Mouse (Mus musculus) embryonic facial prominence, embryonic 10.5 days (tissue): ENCODE measurements around the gene Tgm2. TPM values are rescaled to one million over a fixed set of nuclear protein-coding genes. Genes with fewer than 3 reads are reported as not detected.

Experiments
- DNase-seq: peaks from one replicate; pipeline ENCODE4 v3.0.0-alpha.2; 2017; ENCODE audit warnings: low spot score
- H3K27ac ChIP-seq: fragments of 300-500 bp; sonication (generic); replicated peaks from 2 replicates; pipeline ENCODE4 v1.5.1; 2016; ENCODE audit warnings: mild to moderate bottlenecking
- H3K27me3 ChIP-seq: fragments of 300-500 bp; sonication (generic); replicated peaks from 2 replicates; pipeline ENCODE4 v1.6.1; 2016; ENCODE audit warnings: low read depth, mild to moderate bottlenecking; ENCODE audit not compliant: poor library complexity, severe bottlenecking
- H3K36me3 ChIP-seq: fragments of 300-500 bp; sonication (generic); replicated peaks from 2 replicates; pipeline ENCODE4 v1.6.1; 2016; ENCODE audit warnings: mild to moderate bottlenecking, moderate library complexity
- H3K4me1 ChIP-seq: fragments of 300-500 bp; sonication (generic); 2 replicates; pipeline ENCODE4 v1.6.1; 2016
- H3K4me3 ChIP-seq: fragments of 300-500 bp; sonication (generic); 2 replicates; pipeline ENCODE4 v1.5.1; 2016; ENCODE audit warnings: mild to moderate bottlenecking, moderate library complexity
- H3K9me3 ChIP-seq: fragments of 300-500 bp; sonication (generic); 2 replicates; pipeline ENCODE4 v1.6.1; 2016; ENCODE audit warnings: mild to moderate bottlenecking
- WGBS: fragments of 180-500 bp; shearing (Covaris S2); methylation state at CpG from one replicate; pipeline ENCODE4 v1.1.7; 2016; 5-methylcytosine and 5-hydroxymethylcytosine counted together
- polyA plus RNA-seq: library from polyadenylated mRNA; unstranded; fragments of >200 nt; fragmentation: Nextera tagmentation; extraction: Ambion mirVana; gene quantifications from 2 replicates; pipeline ENCODE4 v1.2.1, GENCODE M21; 2016

The Tgm2 gene
- polyA plus RNA-seq, 1 experiment from 2014 or later = 6.4 TPM

DNA sequence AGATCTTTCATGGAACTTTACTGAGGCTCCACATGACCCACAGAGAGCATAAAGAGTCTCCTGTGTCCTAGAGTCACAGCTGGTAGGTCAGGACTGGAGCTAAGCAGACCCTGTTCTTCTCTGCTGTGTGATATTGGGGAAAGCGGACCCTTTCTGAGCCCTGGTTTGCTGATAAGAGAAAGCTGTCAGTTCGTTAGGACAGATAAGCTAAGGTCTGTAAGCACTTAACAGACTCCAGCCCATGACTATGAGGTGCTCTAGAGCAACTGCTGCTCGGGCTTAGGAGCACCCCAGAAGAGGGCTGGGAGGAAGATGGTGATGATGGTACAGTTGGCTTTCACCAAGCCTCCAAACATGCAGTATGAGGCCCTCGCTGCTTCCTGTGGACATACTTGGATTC, 27.1 kb downstream of the Tgm2 start:
- 82% methylated on average over 4 of the region's 4 CpGs for WGBS
- Histone ChIP-seq H3K9me3 (no peaks in the 10 kb centered on the region), H3K4me1 (peaks cover 21% of the 10 kb centered on the region), H3K27me3 (no peaks in the 10 kb centered on the region), H3K36me3 (no peaks in the 10 kb centered on the region), H3K27ac (no peak overlapping the region), H3K4me3 (no peak overlapping the region)
- no peak for DNase-seq

DNA sequence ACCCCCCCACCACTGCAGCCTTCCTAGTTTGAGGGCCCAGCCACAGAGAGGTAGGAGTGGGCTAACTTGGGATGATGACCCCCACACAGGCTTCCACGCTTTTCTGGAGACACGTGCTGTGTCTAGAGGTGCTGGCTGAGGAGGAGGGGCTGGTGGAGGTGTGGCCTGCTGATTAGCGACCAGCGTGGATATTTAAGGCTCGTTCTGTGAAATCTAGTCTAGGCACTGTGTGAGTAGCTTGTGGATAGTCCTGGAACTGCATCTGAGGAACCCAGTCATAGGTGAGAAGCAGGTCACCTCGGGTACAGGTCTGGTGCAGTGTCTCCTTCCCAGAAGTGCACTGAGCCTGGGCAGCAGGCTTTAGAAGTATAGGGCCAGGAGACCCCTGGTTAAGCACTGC, 29.6 kb downstream of the Tgm2 start:
- Histone ChIP-seq H3K4me1 (peaks cover 19% of the 10 kb centered on the region), H3K27me3 (no peaks in the 10 kb centered on the region), H3K9me3 (no peaks in the 10 kb centered on the region), H3K36me3 (no peaks in the 10 kb centered on the region), H3K27ac (no peak overlapping the region), H3K4me3 (no peak overlapping the region)
- no peak for DNase-seq
- 68% methylated on average over 6 of the region's 6 CpGs for WGBS

DNA sequence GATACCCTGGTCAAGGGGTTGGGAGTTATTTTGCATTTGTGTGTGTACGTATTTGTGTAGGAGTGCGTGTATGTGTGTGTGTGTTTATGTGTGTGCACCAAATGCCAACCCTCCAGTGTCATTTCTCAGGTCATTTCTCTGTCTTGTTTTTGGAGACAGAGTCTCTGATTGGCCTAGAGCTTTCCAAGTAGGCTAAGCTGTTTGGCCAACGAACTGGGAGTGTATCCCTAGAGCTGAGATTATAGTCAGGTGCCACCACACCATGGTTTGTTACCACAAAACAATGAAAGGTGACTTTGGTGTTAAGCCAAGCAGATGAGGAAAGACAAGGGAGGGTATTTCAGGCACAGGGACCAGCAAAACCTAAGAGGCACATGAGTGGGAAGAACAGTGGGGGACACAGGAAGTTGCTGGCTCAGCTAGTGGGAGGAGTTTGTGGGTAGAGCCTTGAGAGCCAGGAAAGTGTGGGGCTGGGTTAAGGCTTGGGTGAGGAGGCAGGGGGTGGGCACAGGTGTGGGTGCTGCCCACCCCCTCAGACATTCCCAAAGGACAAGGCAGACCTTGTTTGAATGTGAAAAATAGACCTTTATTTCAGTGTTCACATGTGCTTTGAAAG, 30.3 kb downstream of the Tgm2 start:
- H3K9me3 ChIP-seq = no peaks in the 10 kb centered on the region
- H3K36me3 ChIP-seq = no peaks in the 10 kb centered on the region
- H3K27me3 ChIP-seq = no peaks in the 10 kb centered on the region
- no peak overlapping the region for H3K27ac ChIP-seq
- 89% methylated on average over 3 of the region's 3 CpGs for WGBS
- H3K4me3 ChIP-seq = no peak overlapping the region
- DNase-seq = no peak
- H3K4me1 ChIP-seq = peaks cover 15% of the 10 kb centered on the region

DNA sequence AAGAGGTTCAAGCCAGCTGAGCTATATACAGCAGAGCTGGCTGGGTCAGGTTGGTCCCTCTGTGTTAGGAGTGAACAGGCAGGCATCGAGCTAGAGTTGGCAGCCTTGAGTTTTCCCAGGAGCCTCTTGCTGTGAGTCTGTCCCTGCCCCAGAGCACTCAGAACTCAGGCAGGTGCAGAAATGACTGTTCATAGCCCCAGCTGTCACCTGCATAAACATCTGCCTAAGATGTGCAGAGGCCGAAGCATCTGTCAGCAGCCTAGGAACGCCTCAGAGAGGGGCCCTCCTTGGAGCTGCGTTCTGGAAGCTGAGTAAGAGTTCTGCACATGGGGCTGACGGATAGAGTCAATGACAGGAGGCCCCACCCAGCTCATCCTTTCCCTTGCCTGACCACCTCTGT, 31.3 kb downstream of the Tgm2 start:
- Histone ChIP-seq H3K4me1 (peaks cover 16% of the 10 kb centered on the region), H3K27me3 (no peaks in the 10 kb centered on the region), H3K9me3 (no peaks in the 10 kb centered on the region), H3K4me3 (no peak overlapping the region), H3K27ac (no peak overlapping the region), H3K36me3 (no peaks in the 10 kb centered on the region)
- 73% methylated on average over 5 of the region's 5 CpGs for WGBS
- DNase-seq = no peak

DNA sequence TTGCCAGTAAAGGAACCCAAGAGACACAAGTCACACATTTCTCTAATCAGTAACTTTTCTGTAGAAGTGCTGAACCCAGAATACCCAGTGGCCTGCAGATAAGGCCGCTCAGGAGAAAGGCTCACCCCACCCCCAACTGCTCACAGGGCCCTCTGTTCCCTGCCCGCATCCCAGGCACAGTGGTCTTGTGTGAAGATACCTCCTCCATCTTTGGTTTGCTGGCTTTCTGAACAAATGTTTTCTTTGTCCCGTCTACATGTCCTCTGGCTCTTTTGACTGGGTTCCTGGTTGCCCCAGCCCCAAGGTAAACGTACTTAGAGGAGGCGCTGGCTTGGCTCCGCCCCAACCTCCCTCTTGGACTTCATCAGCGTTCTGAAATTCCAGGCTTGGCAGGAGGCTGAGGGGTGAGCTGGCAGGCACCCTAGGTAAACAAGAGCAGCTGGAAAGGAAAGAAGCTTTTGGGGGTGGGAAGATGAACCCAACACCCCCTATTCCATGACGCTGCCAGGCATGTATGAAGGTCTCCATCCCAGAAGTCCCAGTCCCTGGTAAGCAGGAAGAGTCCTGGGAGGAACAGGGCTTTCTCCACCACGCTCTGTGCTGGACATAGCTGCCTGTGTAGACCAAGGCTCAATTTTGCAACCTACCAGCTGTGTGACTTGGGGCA, 32.5 kb downstream of the Tgm2 start:
- no peak for DNase-seq
- peaks cover 27% of the 10 kb centered on the region for H3K4me1 ChIP-seq
- no peak overlapping the region; the same call in 1 of the 2 replicates for H3K27ac ChIP-seq
- no peaks in the 10 kb centered on the region for H3K9me3 ChIP-seq
- H3K4me3 ChIP-seq = no peak overlapping the region
- H3K36me3 ChIP-seq = no peaks in the 10 kb centered on the region
- H3K27me3 ChIP-seq = no peaks in the 10 kb centered on the region
- 28% methylated on average over 9 of the region's 9 CpGs for WGBS

DNA sequence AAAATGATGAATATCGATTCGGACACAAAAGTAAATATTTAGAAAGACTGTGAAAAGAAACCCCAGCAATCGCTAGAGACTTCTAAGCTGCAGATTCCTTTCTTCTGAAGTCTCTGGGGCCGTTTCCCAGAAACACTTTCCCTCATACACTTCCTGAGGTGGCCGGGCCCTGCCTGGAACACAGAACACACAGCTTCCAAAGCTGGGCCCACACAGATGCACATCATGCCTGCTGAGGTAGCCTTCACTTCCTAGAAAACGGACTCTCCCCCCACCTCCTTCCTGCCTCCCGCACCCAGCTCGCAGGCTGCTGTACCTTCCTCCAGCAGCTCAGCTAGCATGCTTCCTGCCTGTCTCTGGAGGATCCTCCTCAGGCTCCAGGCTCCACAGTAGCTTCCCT, 36.7 kb downstream of the Tgm2 start:
- Histone ChIP-seq H3K9me3 (no peaks in the 10 kb centered on the region), H3K4me3 (no peak overlapping the region), H3K4me1 (peaks cover 35% of the 10 kb centered on the region), H3K27me3 (no peaks in the 10 kb centered on the region), H3K27ac (peak overlapping the region; percentile 57), H3K36me3 (no peaks in the 10 kb centered on the region)
- peak; percentile 20 for DNase-seq
- 53% methylated on average over 8 of the region's 8 CpGs for WGBS

DNA sequence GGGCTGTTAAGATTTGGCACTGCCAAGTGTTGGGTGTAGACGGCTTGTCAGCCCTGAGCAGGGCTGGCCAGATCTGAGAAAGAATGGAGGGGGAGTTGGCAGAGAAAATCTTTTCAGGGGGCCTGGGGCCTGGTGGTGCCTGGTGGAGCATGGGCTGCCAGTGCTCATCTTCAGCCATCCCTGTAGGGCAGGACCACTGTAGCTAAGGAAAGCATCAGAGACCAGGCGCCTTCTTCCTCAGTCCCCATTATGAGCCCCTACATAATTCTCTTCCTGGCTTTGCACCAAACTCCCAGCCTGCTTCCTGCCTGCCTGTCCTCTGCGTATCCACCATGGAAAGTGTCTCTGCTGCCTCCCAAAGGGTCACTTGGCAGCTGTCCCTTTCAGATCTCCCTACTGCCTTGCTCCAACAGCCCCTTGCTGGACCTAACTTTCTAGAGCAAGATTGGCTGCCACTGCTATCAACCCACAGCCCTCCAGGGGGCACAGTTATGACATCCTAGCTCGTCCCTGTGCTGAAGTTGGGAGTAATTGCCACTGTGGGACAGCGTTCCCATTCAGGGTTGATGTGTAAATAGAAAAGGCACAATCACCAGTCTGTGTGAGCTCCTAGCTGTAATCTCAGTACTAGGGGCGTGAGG, 39.2 kb downstream of the Tgm2 start:
- Histone ChIP-seq H3K27ac (no peak overlapping the region; the same call in 1 of the 2 replicates), H3K9me3 (no peaks in the 10 kb centered on the region)

DNA sequence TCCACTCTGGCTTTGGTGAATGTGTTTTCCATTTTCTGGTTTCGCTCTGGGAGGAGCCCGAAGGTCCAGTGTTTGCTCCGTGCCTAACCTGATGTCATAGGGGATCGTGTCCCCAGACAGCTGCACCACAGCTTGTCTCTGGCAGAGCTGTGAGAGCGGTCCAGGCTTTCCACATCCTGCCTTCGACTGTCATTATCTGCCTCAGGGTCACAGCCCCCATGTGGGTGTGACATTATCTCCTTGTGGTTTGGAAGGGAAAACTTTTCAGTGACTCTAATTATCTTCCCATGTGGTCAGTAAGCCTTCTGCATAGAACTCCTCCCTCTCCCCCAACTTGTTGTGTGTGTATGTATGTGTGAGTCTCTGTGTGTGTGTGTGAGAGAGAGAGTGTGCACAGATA, 40.6 kb downstream of the Tgm2 start:
- Histone ChIP-seq H3K27ac (no peak overlapping the region), H3K4me1 (peaks cover 26% of the 10 kb centered on the region), H3K9me3 (no peaks in the 10 kb centered on the region), H3K4me3 (no peak overlapping the region), H3K27me3 (0 out of 2 replicates have a peak, but pooled peaks cover 4% of the 10 kb centered on the region), H3K36me3 (no peaks in the 10 kb centered on the region)
- WGBS = 86% methylated on average over 6 of the region's 6 CpGs
- no peak for DNase-seq

More for the DNA sequence above, 39.2 kb downstream of the Tgm2 start:
- no peak overlapping the region for H3K4me3 ChIP-seq
- H3K4me1 ChIP-seq = peaks cover 26% of the 10 kb centered on the region
- no peaks in the 10 kb centered on the region for H3K36me3 ChIP-seq
- 0 out of 2 replicates have a peak, but pooled peaks cover 4% of the 10 kb centered on the region for H3K27me3 ChIP-seq
- peak; percentile 68 for DNase-seq
- 45% methylated on average over 6 of the region's 6 CpGs for WGBS

DNA sequence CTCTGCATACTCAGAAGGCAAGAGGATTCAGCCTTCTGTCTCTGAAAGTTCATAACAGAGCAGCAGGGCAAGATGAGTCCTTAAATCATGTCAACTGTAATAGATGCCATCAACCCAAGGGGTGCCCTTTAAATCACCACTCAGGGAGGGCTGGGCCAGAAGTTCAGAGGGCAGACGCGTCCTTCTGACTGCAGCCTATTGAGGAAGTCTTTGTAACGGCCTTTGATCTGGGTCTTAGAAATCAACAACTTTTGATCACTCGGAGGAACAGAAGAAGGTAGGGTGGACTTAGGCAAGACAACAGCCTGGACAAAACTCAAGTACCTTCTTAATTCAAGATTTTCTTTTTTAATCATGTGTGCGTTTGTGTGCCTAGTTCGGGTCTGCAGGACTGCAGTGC, 41.3 kb downstream of the Tgm2 start:
- H3K4me1 ChIP-seq = peaks cover 25% of the 10 kb centered on the region
- H3K27me3 ChIP-seq = 0 out of 2 replicates have a peak, but pooled peaks cover 4% of the 10 kb centered on the region
- no peaks in the 10 kb centered on the region for H3K36me3 ChIP-seq
- 90% methylated on average over 6 of the region's 6 CpGs for WGBS
- no peak overlapping the region for H3K4me3 ChIP-seq
- DNase-seq = no peak
- H3K27ac ChIP-seq = no peak overlapping the region
- H3K9me3 ChIP-seq = no peaks in the 10 kb centered on the region

DNA sequence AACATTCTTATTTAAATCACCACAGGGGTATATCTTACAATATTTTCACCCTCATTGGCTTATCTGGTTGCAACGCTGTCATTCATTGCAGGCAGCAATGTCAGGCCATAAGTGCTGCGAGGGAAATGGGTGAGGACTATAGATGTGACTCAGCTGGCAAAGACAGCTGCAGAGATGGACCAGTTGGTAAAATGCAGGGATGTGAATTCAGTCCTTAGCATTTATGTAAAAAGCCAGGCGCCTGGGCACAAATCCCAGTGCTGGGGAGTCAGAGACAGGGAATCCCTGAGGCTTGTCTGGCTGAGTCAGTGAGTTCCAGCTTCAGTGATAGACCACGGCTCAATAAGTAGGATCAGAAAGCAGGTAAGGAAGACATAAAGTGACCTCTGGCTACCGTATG, 44.5 kb downstream of the Tgm2 start:
- Histone ChIP-seq H3K36me3 (no peaks in the 10 kb centered on the region), H3K9me3 (no peaks in the 10 kb centered on the region), H3K27ac (no peak overlapping the region), H3K27me3 (0 out of 2 replicates have a peak, but pooled peaks cover 4% of the 10 kb centered on the region), H3K4me3 (no peak overlapping the region), H3K4me1 (0 out of 2 replicates have a peak, but pooled peaks cover under 1% of the 10 kb centered on the region)
- DNase-seq = no peak
- WGBS = 84% methylated on average over 5 of the region's 5 CpGs

DNA sequence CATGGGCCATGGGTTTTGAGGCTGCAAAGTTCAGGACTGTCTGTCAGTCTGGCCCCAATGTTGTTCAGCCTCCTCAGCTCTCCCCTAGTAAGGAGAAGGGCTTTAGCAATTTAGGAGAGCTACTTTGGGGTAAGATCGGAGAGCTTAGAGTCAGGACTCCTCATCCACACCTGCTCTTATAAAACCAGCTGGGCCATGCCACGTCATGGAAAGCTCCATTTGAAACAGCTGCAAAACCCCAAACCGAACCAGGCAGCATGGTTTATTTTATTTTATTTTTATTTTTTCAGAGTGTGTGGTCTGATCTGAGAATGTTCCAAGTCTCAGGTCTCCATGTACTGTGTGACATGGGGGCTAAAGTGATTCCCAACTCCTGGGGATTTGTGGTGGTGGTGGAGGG, 46.7 kb downstream of the Tgm2 start:
- H3K27ac ChIP-seq = no peak overlapping the region

DNA sequence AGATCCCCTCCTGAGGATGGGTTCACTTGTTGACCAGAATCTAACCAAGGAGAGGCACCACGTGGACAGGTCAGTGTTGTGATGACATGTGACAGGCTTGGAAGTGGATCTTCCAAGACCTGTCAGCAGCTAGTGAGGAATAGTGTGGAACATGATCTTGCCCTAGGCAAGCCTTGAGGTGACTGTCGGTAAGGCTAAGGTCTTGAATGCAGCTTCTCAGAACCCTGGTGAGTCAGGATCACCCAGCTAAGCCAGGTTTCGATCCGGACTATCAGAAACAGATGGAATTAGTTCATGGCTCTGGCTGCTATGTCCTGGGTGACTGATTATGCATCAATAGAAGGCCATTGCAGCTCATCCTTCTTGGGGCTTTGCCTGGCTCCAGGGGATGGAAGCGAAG, 47.5 kb downstream of the Tgm2 start:
- H3K27ac ChIP-seq = no peak overlapping the region
- 0 out of 2 replicates have a peak, but pooled peaks cover 4% of the 10 kb centered on the region for H3K27me3 ChIP-seq
- DNase-seq = no peak
- H3K4me3 ChIP-seq = no peak overlapping the region
- WGBS = 85% methylated on average over 5 of the region's 5 CpGs
- peaks cover 11% of the 10 kb centered on the region for H3K4me1 ChIP-seq
- no peaks in the 10 kb centered on the region for H3K36me3 ChIP-seq
- no peaks in the 10 kb centered on the region for H3K9me3 ChIP-seq

More for the DNA sequence above, 46.7 kb downstream of the Tgm2 start:
- no peak for DNase-seq
- WGBS = 87% methylated on average over 3 of the region's 3 CpGs
- Histone ChIP-seq H3K4me3 (no peak overlapping the region), H3K27me3 (0 out of 2 replicates have a peak, but pooled peaks cover 4% of the 10 kb centered on the region), H3K4me1 (0 out of 2 replicates have a peak, but pooled peaks cover 3% of the 10 kb centered on the region), H3K9me3 (no peaks in the 10 kb centered on the region), H3K36me3 (no peaks in the 10 kb centered on the region)

DNA sequence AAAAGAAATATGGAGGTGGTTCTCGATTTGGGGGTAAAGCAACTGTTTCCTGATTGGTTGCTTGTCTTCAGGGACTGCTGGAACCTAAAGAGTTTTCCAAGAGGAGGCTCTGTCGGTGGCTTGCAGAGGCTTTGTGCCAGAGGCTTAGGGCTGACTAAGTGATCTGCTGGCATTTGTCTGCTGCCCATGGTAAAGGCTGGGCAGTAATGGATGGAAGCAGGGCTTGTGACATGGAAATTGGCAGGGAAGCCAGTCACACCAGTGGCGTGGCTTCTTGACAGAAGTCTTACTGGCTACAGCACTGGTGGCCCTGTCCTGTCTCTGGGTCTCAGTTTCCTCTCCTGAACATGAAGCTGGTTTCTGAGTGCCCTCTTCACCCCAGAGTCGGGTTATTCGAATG, 49.2 kb downstream of the Tgm2 start:
- no peaks in the 10 kb centered on the region for H3K27me3 ChIP-seq
- H3K9me3 ChIP-seq = no peaks in the 10 kb centered on the region
- WGBS = 84% methylated on average over 5 of the region's 5 CpGs

More for the DNA sequence above, 49.2 kb downstream of the Tgm2 start:
- no peak for DNase-seq
- no peak overlapping the region for H3K4me3 ChIP-seq
- H3K27ac ChIP-seq = no peak overlapping the region
- no peaks in the 10 kb centered on the region for H3K36me3 ChIP-seq
- peaks cover 15% of the 10 kb centered on the region for H3K4me1 ChIP-seq
